Mouse (Mus musculus) ES-Bruce4 (cell line): Measurements from ENCODE around the gene Kpna2. TPM values are rescaled to one million over a fixed set of nuclear protein-coding genes. Genes with fewer than 3 reads are reported as not detected.

Experiments used
- H3K27ac ChIP-seq: 2 replicates; pipeline ENCODE4 v1.5.1; 2012; ENCODE audit warnings: low read length, inconsistent platforms; ENCODE audit not compliant: insufficient read depth
- H3K27me3 ChIP-seq: 2 replicates; pipeline ENCODE4 v1.6.1; 2012; ENCODE audit warnings: mild to moderate bottlenecking, low read length, inconsistent platforms; ENCODE audit not compliant: control insufficient read depth, poor library complexity, insufficient read depth, severe bottlenecking
- H3K36me3 ChIP-seq: 2 replicates; pipeline ENCODE4 v1.6.1; 2012; ENCODE audit warnings: inconsistent platforms, mild to moderate bottlenecking, low read length, moderate library complexity; ENCODE audit not compliant: control insufficient read depth, poor library complexity, insufficient read depth, severe bottlenecking
- H3K4me1 ChIP-seq: one replicate; pipeline ENCODE4 v1.8.1; 2011; ENCODE audit warnings: low read length; ENCODE audit not compliant: control insufficient read depth, insufficient read depth
- H3K4me3 ChIP-seq: 2 replicates; pipeline ENCODE4 v1.5.1; 2011; ENCODE audit warnings: low read depth, mild to moderate bottlenecking, low read length
- H3K9ac ChIP-seq: 2 replicates; pipeline ENCODE4 v1.6.1; 2012; ENCODE audit warnings: low read depth, mild to moderate bottlenecking, inconsistent platforms; ENCODE audit not compliant: poor library complexity, severe bottlenecking
- H3K9me3 ChIP-seq: replicated peaks from 2 replicates; pipeline ENCODE4 v1.6.1; 2012; ENCODE audit warnings: mild to moderate bottlenecking, low read length, inconsistent platforms; ENCODE audit not compliant: control insufficient read depth, poor library complexity, insufficient read depth, severe bottlenecking
- CTCF ChIP-seq: IDR thresholded peaks from one replicate; pipeline ENCODE4 v1.8.1; 2011; ENCODE audit warnings: low read depth, low read length
- EP300 ChIP-seq: IDR thresholded peaks from 2 replicates; pipeline ENCODE4 v1.6.1; 2011; ENCODE audit warnings: low read depth, low read length; ENCODE audit not compliant: insufficient read depth
- POLR2A ChIP-seq: IDR thresholded peaks from one replicate; pipeline ENCODE4 v1.8.1; 2011; ENCODE audit warnings: low read length; ENCODE audit not compliant: insufficient read depth
- polyA plus RNA-seq: library from polyadenylated mRNA; stranded (reverse); fragments of >200 nt; gene quantifications from 2 replicates; pipeline ENCODE4 v1.2.4, GENCODE M21; 2011; ENCODE audit warnings: low read depth; ENCODE audit not compliant: missing spikeins, insufficient read depth, insufficient read length

Kpna2 gene
- polyA plus RNA-seq = 487 and 560 TPM in 2 replicates

- Histone ChIP-seq H3K36me3 (peaks cover 42% of the 10 kb centered on the region), H3K4me1 (no peaks in the 10 kb centered on the region), H3K9ac (peak within 1 kb of the TSS; percentile 99), H3K27ac (peak within 1 kb of the TSS; percentile 89), H3K9me3 (no peaks in the 10 kb centered on the region), H3K4me3 (peak within 1 kb of the TSS; percentile 97), H3K27me3 (no peaks in the 10 kb centered on the region)
- TF ChIP-seq POLR2A (peak; percentile 97), CTCF (no peak), EP300 (peak; percentile 72; the same call in 1 of the 2 replicates)
Measured at GRCm38 (mm10) chr11:106999151-106999948, at the start of gene Kpna2. Gene Kpna2 (minus strand): TSS chr11:106999541.

- Histone ChIP-seq H3K9ac (no peak overlapping the region), H3K27me3 (no peaks in the 10 kb centered on the region), H3K9me3 (no peaks in the 10 kb centered on the region), H3K4me3 (no peak overlapping the region), H3K4me1 (no peaks in the 10 kb centered on the region), H3K36me3 (peaks cover 27% of the 10 kb centered on the region), H3K27ac (no peak overlapping the region)
- TF ChIP-seq POLR2A = no peak
- no peak for TF ChIP-seq EP300
- TF ChIP-seq CTCF = no peak
Measured at GRCm38 (mm10) chr11:107046766-107047620, 47.7 kb upstream of the Kpna2 start.

- H3K36me3 ChIP-seq = peaks cover 37% of the 10 kb centered on the region
- no peaks in the 10 kb centered on the region for H3K27me3 ChIP-seq
- H3K4me1 ChIP-seq = no peaks in the 10 kb centered on the region
- H3K9ac ChIP-seq = no peak overlapping the region
- H3K4me3 ChIP-seq = no peak overlapping the region
- no peak overlapping the region for H3K27ac ChIP-seq
- H3K9me3 ChIP-seq = no peaks in the 10 kb centered on the region
- TF ChIP-seq CTCF (no peak), POLR2A (no peak), EP300 (no peak)
Measured at GRCm38 (mm10) chr11:107045546-107045945, 46.2 kb upstream of the Kpna2 start.

- Histone ChIP-seq H3K9me3 (no peaks in the 10 kb centered on the region), H3K4me3 (no peak overlapping the region), H3K9ac (no peak overlapping the region), H3K27ac (no peak overlapping the region), H3K27me3 (no peaks in the 10 kb centered on the region), H3K4me1 (no peaks in the 10 kb centered on the region), H3K36me3 (peaks cover 45% of the 10 kb centered on the region)
- TF ChIP-seq CTCF (peak; percentile 25), EP300 (no peak), POLR2A (no peak)
Measured at GRCm38 (mm10) chr11:107044321-107044720, 45.0 kb upstream of the Kpna2 start.

GRCm38 (mm10) chr11:107043361-107043760 lies 44.0 kb upstream of the Kpna2 start:
- no peak overlapping the region for H3K9ac ChIP-seq
- no peak overlapping the region for H3K27ac ChIP-seq
- peaks cover 45% of the 10 kb centered on the region for H3K36me3 ChIP-seq
- H3K4me1 ChIP-seq = no peaks in the 10 kb centered on the region
- no peaks in the 10 kb centered on the region for H3K9me3 ChIP-seq
- no peaks in the 10 kb centered on the region for H3K27me3 ChIP-seq
- no peak overlapping the region for H3K4me3 ChIP-seq
- TF ChIP-seq EP300 (no peak), POLR2A (no peak), CTCF (no peak)
